Mouse (Mus musculus) brain, embryonic 14.5 days (tissue): ENCODE results near the gene Ankzf1.

Source experiments
- CTCF ChIP-seq: fragments of 200-500 bp; IDR thresholded peaks from 2 replicates; pipeline ENCODE4 v1.5.1; 2012; ENCODE audit warnings: inconsistent platforms, mild to moderate bottlenecking, moderate library complexity, borderline replicate concordance; ENCODE audit not compliant: insufficient read depth, insufficient read length; ENCODE audit errors: extremely low read depth
- POLR2A ChIP-seq: fragments of 200-500 bp; IDR thresholded peaks from 2 replicates; pipeline ENCODE4 v1.6.1; 2012; ENCODE audit warnings: mild to moderate bottlenecking, inconsistent platforms, borderline replicate concordance; ENCODE audit not compliant: poor library complexity, insufficient read depth, insufficient read length, severe bottlenecking; ENCODE audit errors: extremely low read depth

GRCm38 (mm10) chr1:75160256-75160617 lies 31.7 kb upstream of the Ankzf1 start:
- TF ChIP-seq POLR2A (no peak), CTCF (no peak)
